Mouse (Mus musculus) kidney, postnatal 0 days (tissue): ENCODE measurements around the gene Mpped2. TPM values are rescaled to one million over a fixed set of nuclear protein-coding genes. Genes with fewer than 3 reads are reported as not detected.

Experiments
- ATAC-seq: fragments of 200-750 bp; cut with Nextera tagmentation; replicated peaks from 2 replicates; pipeline ENCODE4 v1.8.0; 2017; ENCODE audit warnings: low read depth, moderate number of reproducible peaks, moderate TSS enrichment, moderate library complexity; ENCODE audit not compliant: low FRiP score
- DNase-seq: peaks from one replicate; pipeline ENCODE4 v3.0.0-alpha.2; 2016; ENCODE audit warnings: low spot score
- H3K27ac ChIP-seq: fragments of 300-500 bp; sonication (generic); 2 replicates; pipeline ENCODE4 v1.5.1; 2014; ENCODE audit warnings: mild to moderate bottlenecking
- H3K27me3 ChIP-seq: fragments of 300-500 bp; sonication (generic); 2 replicates; pipeline ENCODE4 v1.6.1; 2014; ENCODE audit warnings: low read length, mixed read lengths; ENCODE audit not compliant: insufficient read depth
- H3K36me3 ChIP-seq: fragments of 300-500 bp; sonication (generic); 2 replicates; pipeline ENCODE4 v1.6.1; 2014; ENCODE audit warnings: low read length, mixed read lengths; ENCODE audit not compliant: insufficient read depth
- H3K4me1 ChIP-seq: fragments of 300-500 bp; sonication (generic); replicated peaks from 2 replicates; pipeline ENCODE4 v1.6.1; 2014; ENCODE audit warnings: antibody characterized with exemption, low read length, mixed read lengths; ENCODE audit not compliant: insufficient read depth
- H3K4me2 ChIP-seq: fragments of 300-500 bp; sonication (generic); 2 replicates; pipeline ENCODE4 v1.6.1; 2014; ENCODE audit warnings: mild to moderate bottlenecking, low read length, moderate library complexity, mixed read lengths
- H3K4me3 ChIP-seq: fragments of 300-500 bp; sonication (generic); replicated peaks from 2 replicates; pipeline ENCODE4 v1.5.1; 2014; ENCODE audit warnings: low read depth, low read length
- H3K9ac ChIP-seq: fragments of 300-500 bp; sonication (generic); 2 replicates; pipeline ENCODE4 v1.6.1; 2014; ENCODE audit warnings: low read depth, low read length
- H3K9me3 ChIP-seq: fragments of 300-500 bp; sonication (generic); replicated peaks from 2 replicates; pipeline ENCODE4 v1.6.1; 2016; ENCODE audit warnings: low read length, inconsistent platforms, mixed read lengths
- CTCF ChIP-seq: IDR thresholded peaks from 2 replicates; pipeline ENCODE4 v1.5.1; 2016; ENCODE audit warnings: antibody characterized with exemption, low read depth, mild to moderate bottlenecking, moderate library complexity
- WGBS: fragments of 180-500 bp; shearing (Covaris S2); extraction: QIAGEN DNeasy Blood & Tissue Kit; methylation state at CpG from one replicate; pipeline ENCODE4 v1.1.7; 2014; 5-methylcytosine and 5-hydroxymethylcytosine counted together
- polyA plus RNA-seq: library from polyadenylated mRNA; unstranded; fragments of >200 nt; fragmentation: Nextera tagmentation; extraction: Ambion mirVana; gene quantifications from 2 replicates; pipeline ENCODE4 v1.2.1, GENCODE M21; 2015

Mpped2 gene
- polyA plus RNA-seq, 1 experiment from 2014 or later = 33.2 TPM

GRCm38 (mm10) chr2:106715674-106716364, 22.8 kb downstream of the Mpped2 start:
- Histone ChIP-seq H3K27me3 (no peaks in the 10 kb centered on the region), H3K9me3 (no peaks in the 10 kb centered on the region), H3K27ac (no peak overlapping the region), H3K4me1 (peaks cover 9% of the 10 kb centered on the region; the same call in 1 of the 2 replicates), H3K36me3 (no peaks in the 10 kb centered on the region), H3K4me3 (no peak overlapping the region), H3K9ac (no peak overlapping the region), H3K4me2 (no peak overlapping the region)
- no peak for TF ChIP-seq CTCF
- no peak for DNase-seq
- no peak for ATAC-seq
- 50% methylated on average over 10 of the region's 10 CpGs for WGBS

- no peak for TF ChIP-seq CTCF
- DNase-seq = no peak
- Histone ChIP-seq H3K36me3 (no peaks in the 10 kb centered on the region), H3K27me3 (no peaks in the 10 kb centered on the region), H3K4me3 (no peak overlapping the region), H3K27ac (no peak overlapping the region), H3K9me3 (no peaks in the 10 kb centered on the region), H3K9ac (no peak overlapping the region), H3K4me1 (peaks cover 9% of the 10 kb centered on the region; the same call in 1 of the 2 replicates), H3K4me2 (no peak overlapping the region)
- 57% methylated on average over 7 of the region's 7 CpGs for WGBS
- no peak for ATAC-seq
Observed at GRCm38 (mm10) chr2:106716365-106716717, 23.3 kb downstream of the Mpped2 start.

GRCm38 (mm10) chr2:106718888-106719287, 25.8 kb downstream of the Mpped2 start:
- no peak overlapping the region for H3K4me3 ChIP-seq
- H3K27ac ChIP-seq = no peak overlapping the region
- no peaks in the 10 kb centered on the region for H3K9me3 ChIP-seq
- H3K4me2 ChIP-seq = no peak overlapping the region
- 82% methylated on average over 5 of the region's 5 CpGs for WGBS
- no peak for TF ChIP-seq CTCF
- no peak for DNase-seq
- H3K27me3 ChIP-seq = no peaks in the 10 kb centered on the region
- peaks cover 5% of the 10 kb centered on the region; the same call in 1 of the 2 replicates for H3K4me1 ChIP-seq
- H3K9ac ChIP-seq = no peak overlapping the region
- no peaks in the 10 kb centered on the region for H3K36me3 ChIP-seq
- no peak for ATAC-seq

GRCm38 (mm10) chr2:106719434-106719833, 26.4 kb downstream of the Mpped2 start:
- no peaks in the 10 kb centered on the region for H3K9me3 ChIP-seq
- no peak overlapping the region for H3K4me3 ChIP-seq
- H3K9ac ChIP-seq = no peak overlapping the region
- no peaks in the 10 kb centered on the region for H3K27me3 ChIP-seq
- H3K27ac ChIP-seq = no peak overlapping the region
- TF ChIP-seq CTCF = no peak
- H3K36me3 ChIP-seq = no peaks in the 10 kb centered on the region
- H3K4me1 ChIP-seq = peaks cover 5% of the 10 kb centered on the region; the same call in 1 of the 2 replicates
- ATAC-seq = no peak
- no peak for DNase-seq
- no peak overlapping the region for H3K4me2 ChIP-seq
- 74% methylated on average over 3 of the region's 3 CpGs for WGBS

GRCm38 (mm10) chr2:106720644-106721043, 27.6 kb downstream of the Mpped2 start:
- no peak overlapping the region for H3K4me2 ChIP-seq
- ATAC-seq = no peak
- H3K4me3 ChIP-seq = no peak overlapping the region
- no peaks in the 10 kb centered on the region for H3K27me3 ChIP-seq
- H3K27ac ChIP-seq = no peak overlapping the region
- no peaks in the 10 kb centered on the region for H3K36me3 ChIP-seq
- no peak for DNase-seq
- no peaks in the 10 kb centered on the region for H3K4me1 ChIP-seq
- 66% methylated on average over 5 of the region's 5 CpGs for WGBS
- no peaks in the 10 kb centered on the region for H3K9me3 ChIP-seq
- TF ChIP-seq CTCF = no peak
- H3K9ac ChIP-seq = no peak overlapping the region

GRCm38 (mm10) chr2:106722020-106722419, 29.0 kb downstream of the Mpped2 start:
- peak; percentile 25 for DNase-seq
- Histone ChIP-seq H3K27me3 (no peaks in the 10 kb centered on the region), H3K4me2 (no peak overlapping the region), H3K4me3 (no peak overlapping the region), H3K36me3 (no peaks in the 10 kb centered on the region), H3K4me1 (no peaks in the 10 kb centered on the region), H3K9ac (no peak overlapping the region), H3K27ac (no peak overlapping the region), H3K9me3 (no peaks in the 10 kb centered on the region)
- no peak for TF ChIP-seq CTCF
- no peak for ATAC-seq
- WGBS = 56% methylated on average over 4 of the region's 4 CpGs
